Mouse (Mus musculus) lung, postnatal 0 days (tissue): ENCODE data around the gene Dkk2. TPM values are rescaled to one million over a fixed set of nuclear protein-coding genes. Genes with fewer than 3 reads are reported as not detected.

Experiments
- ATAC-seq: fragments of 200-750 bp; cut with Nextera tagmentation; 2 replicates; pipeline ENCODE4 v1.8.0; 2017; ENCODE audit warnings: moderate library complexity
- DNase-seq: peaks from one replicate; pipeline ENCODE4 v3.0.0-alpha.2; 2016; ENCODE audit warnings: low spot score
- H3K27ac ChIP-seq: fragments of 300-500 bp; sonication (generic); 2 replicates; pipeline ENCODE4 v1.5.1; 2014; ENCODE audit warnings: antibody characterized with exemption, mild to moderate bottlenecking, low read length, mixed read lengths
- H3K27me3 ChIP-seq: fragments of 300-500 bp; sonication (generic); replicated peaks from 2 replicates; pipeline ENCODE4 v1.6.1; 2014; ENCODE audit warnings: low read length, mixed read lengths; ENCODE audit not compliant: insufficient read depth
- H3K36me3 ChIP-seq: fragments of 300-500 bp; sonication (generic); 2 replicates; pipeline ENCODE4 v1.6.1; 2014; ENCODE audit warnings: low read length, mixed read lengths; ENCODE audit not compliant: insufficient read depth
- H3K4me1 ChIP-seq: fragments of 300-500 bp; sonication (generic); 2 replicates; pipeline ENCODE4 v1.6.1; 2014; ENCODE audit warnings: antibody characterized with exemption, low read depth, low read length, mixed read lengths; ENCODE audit not compliant: insufficient read depth
- H3K4me2 ChIP-seq: fragments of 300-500 bp; sonication (generic); replicated peaks from 2 replicates; pipeline ENCODE4 v1.6.1; 2014; ENCODE audit warnings: low read depth, mild to moderate bottlenecking, low read length, moderate library complexity, mixed read lengths
- H3K4me3 ChIP-seq: fragments of 300-500 bp; sonication (generic); 2 replicates; pipeline ENCODE4 v1.5.1; 2014; ENCODE audit warnings: low read depth, low read length
- H3K9ac ChIP-seq: fragments of 300-500 bp; sonication (generic); replicated peaks from 2 replicates; pipeline ENCODE4 v1.6.1; 2014; ENCODE audit warnings: low read depth, mild to moderate bottlenecking
- H3K9me3 ChIP-seq: fragments of 300-500 bp; sonication (generic); 2 replicates; pipeline ENCODE4 v1.6.1; 2016; ENCODE audit warnings: low read length, mixed read lengths
- CTCF ChIP-seq: IDR thresholded peaks from 2 replicates; pipeline ENCODE4 v1.5.1; 2016; ENCODE audit warnings: antibody characterized with exemption, mild to moderate bottlenecking
- EP300 ChIP-seq: IDR thresholded peaks from 2 replicates; pipeline ENCODE4 v1.6.1; 2016; ENCODE audit warnings: antibody characterized with exemption, mild to moderate bottlenecking, control low read depth
- WGBS: fragments of 180-500 bp; shearing (Covaris S2); extraction: QIAGEN DNeasy Blood & Tissue Kit; methylation state at CpG from one replicate; pipeline ENCODE4 v1.1.7; 2014; 5-methylcytosine and 5-hydroxymethylcytosine counted together
- polyA plus RNA-seq: library from polyadenylated mRNA; unstranded; fragments of >200 nt; fragmentation: Nextera tagmentation; extraction: Ambion mirVana; gene quantifications from 2 replicates; pipeline ENCODE4 v1.2.1, GENCODE M21; 2015

Gene Dkk2
- polyA plus RNA-seq, 1 experiment from 2014 or later = 1.5 TPM

- Histone ChIP-seq H3K4me1 (0 out of 2 replicates have a peak, but pooled peaks cover 3% of the 10 kb centered on the region), H3K9ac (no peak overlapping the region), H3K4me3 (peak overlapping the region; percentile 27; the same call in 1 of the 2 replicates), H3K4me2 (no peak overlapping the region; the same call in 1 of the 2 replicates), H3K27me3 (peaks cover 29% of the 10 kb centered on the region), H3K9me3 (no peaks in the 10 kb centered on the region), H3K36me3 (no peaks in the 10 kb centered on the region), H3K27ac (no peak overlapping the region)
- DNase-seq (no peak), ATAC-seq (no peak)
- 29% methylated on average over 5 of the region's 5 CpGs for WGBS
- no peak for TF ChIP-seq CTCF
- TF ChIP-seq EP300 = no peak
Observed at GRCm38 (mm10) chr3:132086461-132086860, 1.4 kb downstream of the Dkk2 start.

DNA sequence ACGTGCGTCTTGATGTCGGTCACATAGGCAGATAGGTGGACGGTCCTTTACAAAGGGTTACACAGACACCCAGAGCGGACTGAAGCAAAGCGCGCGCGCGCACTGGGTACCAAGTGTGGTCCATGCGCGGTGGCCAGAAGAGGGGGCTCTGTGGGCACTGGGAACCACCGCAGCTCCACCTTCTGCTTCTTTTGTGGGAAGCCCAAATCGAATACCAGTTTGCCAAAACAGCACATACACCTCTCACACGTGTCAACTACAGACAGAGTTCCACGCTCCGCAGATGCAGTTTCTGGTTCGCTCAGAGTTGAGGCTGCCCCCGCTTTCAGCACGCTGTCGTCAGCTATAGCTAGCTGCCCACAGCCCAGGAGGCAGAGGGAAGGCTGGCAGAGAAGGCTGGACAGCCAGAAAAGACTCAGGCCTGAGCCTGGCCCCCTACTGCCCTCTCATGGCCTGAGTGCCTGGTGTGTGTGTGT is 2.0 kb downstream of the Dkk2 start:
- Histone ChIP-seq H3K4me1 (0 out of 2 replicates have a peak, but pooled peaks cover 3% of the 10 kb centered on the region), H3K36me3 (no peaks in the 10 kb centered on the region), H3K4me3 (peak overlapping the region; percentile 21; the same call in 1 of the 2 replicates), H3K9ac (no peak overlapping the region), H3K27me3 (peaks cover 29% of the 10 kb centered on the region), H3K4me2 (peak overlapping the region; percentile 44), H3K9me3 (no peaks in the 10 kb centered on the region), H3K27ac (no peak overlapping the region)
- WGBS = under 1% methylated on average over 21 of the region's 21 CpGs
- TF ChIP-seq CTCF = 0 out of 2 replicates have a peak, but pooled peaks have one; percentile 21
- TF ChIP-seq EP300 = no peak
- no peak for DNase-seq
- peak; percentile 23; the same call in 1 of the 2 replicates for ATAC-seq

DNA sequence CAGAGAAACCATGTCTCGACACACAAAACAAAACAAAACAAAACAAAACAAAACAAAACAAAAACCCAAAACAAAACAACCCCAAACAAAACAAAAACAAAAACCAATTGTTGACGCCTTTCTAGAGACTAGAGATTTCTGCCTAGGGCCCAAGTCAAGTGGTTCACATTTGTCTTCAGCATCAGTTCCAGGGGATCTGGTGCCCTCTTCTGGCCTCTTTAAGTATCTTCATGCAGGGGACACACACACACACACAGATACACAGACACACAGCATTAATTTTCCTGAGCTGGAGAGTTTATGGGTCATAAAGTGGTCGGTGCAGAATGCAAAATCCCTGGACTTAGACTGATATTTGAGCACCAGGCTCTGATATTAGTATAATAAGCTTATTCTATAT is 7.9 kb downstream of the Dkk2 start:
- H3K4me1 ChIP-seq = no peaks in the 10 kb centered on the region
- ATAC-seq (no peak), DNase-seq (no peak)
- no peaks in the 10 kb centered on the region for H3K36me3 ChIP-seq
- no peak overlapping the region for H3K4me2 ChIP-seq
- H3K27ac ChIP-seq = no peak overlapping the region
- H3K4me3 ChIP-seq = no peak overlapping the region
- 88% methylated on average over 3 of the region's 3 CpGs for WGBS
- TF ChIP-seq CTCF (no peak), EP300 (no peak)
- H3K9ac ChIP-seq = no peak overlapping the region
- H3K27me3 ChIP-seq = no peaks in the 10 kb centered on the region; the same call in 1 of the 2 replicates
- no peaks in the 10 kb centered on the region for H3K9me3 ChIP-seq

- H3K9ac ChIP-seq = no peak overlapping the region
- ATAC-seq = no peak
- H3K9me3 ChIP-seq = no peaks in the 10 kb centered on the region
- no peaks in the 10 kb centered on the region for H3K27me3 ChIP-seq
- H3K36me3 ChIP-seq = no peaks in the 10 kb centered on the region
- H3K4me2 ChIP-seq = no peak overlapping the region
- no peak overlapping the region for H3K4me3 ChIP-seq
- DNase-seq = no peak
- no peak for TF ChIP-seq CTCF
- TF ChIP-seq EP300 = no peak
- H3K4me1 ChIP-seq = no peaks in the 10 kb centered on the region
- 49% methylated on average over 6 of the region's 6 CpGs for WGBS
- H3K27ac ChIP-seq = no peak overlapping the region
Observed at GRCm38 (mm10) chr3:132096296-132096695, 11.2 kb downstream of the Dkk2 start.

DNA sequence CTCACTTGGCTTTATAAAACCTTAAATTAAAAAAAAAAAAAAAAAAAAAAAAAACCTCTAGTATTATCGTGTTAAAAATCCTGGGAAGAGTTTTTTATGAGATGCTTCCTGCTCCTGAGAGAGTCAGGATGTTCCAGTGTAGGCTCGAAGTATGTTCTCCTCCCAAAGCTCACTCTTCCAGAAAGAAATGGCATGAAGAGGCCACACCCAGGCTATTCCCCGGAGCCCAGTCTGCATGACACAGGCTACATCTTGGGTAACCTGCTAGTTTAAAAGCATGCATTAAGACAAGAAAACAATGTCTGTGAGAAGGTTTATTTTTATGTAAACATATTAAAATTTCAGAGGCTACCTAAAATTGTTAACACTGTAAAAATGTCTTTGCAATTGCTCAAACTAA is 15.7 kb downstream of the Dkk2 start:
- Histone ChIP-seq H3K9ac (no peak overlapping the region), H3K36me3 (no peaks in the 10 kb centered on the region), H3K4me2 (no peak overlapping the region), H3K4me3 (no peak overlapping the region), H3K4me1 (peaks cover 6% of the 10 kb centered on the region; the same call in 1 of the 2 replicates), H3K27me3 (no peaks in the 10 kb centered on the region), H3K9me3 (no peaks in the 10 kb centered on the region), H3K27ac (no peak overlapping the region)
- 49% methylated on average over 3 of the region's 3 CpGs for WGBS
- no peak for ATAC-seq
- no peak for DNase-seq
- TF ChIP-seq EP300 = no peak
- no peak for TF ChIP-seq CTCF

DNA sequence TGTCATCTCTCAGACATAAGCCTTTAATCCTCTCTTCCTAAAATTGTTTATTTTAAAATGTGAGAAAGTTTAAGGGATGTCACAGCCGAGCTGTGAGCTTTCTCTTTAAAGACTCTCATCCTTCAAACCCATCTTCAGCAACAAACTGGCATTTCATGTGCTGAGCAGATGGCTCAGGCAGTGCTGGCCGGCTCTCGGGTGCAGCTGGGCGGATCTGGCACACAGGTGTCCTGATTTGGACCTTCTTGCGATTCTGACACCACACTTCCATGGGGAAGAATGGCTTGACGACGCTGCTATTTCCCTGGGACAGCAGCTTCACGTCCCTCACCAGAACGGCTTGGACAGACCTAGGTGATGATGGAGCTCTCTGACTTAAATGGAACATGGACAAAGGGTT is 17.9 kb downstream of the Dkk2 start:
- no peak for TF ChIP-seq CTCF
- TF ChIP-seq EP300 = no peak
- H3K9ac ChIP-seq = no peak overlapping the region
- H3K27ac ChIP-seq = no peak overlapping the region
- H3K9me3 ChIP-seq = no peaks in the 10 kb centered on the region
- H3K4me3 ChIP-seq = peak overlapping the region; percentile 16; the same call in 1 of the 2 replicates
- ATAC-seq (no peak; the same call in 1 of the 2 replicates), DNase-seq (no peak)
- peak overlapping the region; percentile 51 for H3K4me2 ChIP-seq
- H3K4me1 ChIP-seq = peaks cover 6% of the 10 kb centered on the region; the same call in 1 of the 2 replicates
- WGBS = 29% methylated on average over 9 of the region's 9 CpGs
- no peaks in the 10 kb centered on the region for H3K36me3 ChIP-seq
- H3K27me3 ChIP-seq = no peaks in the 10 kb centered on the region
